Mouse (Mus musculus): ENCODE measurements at regions not wholly inside any gene's neighbourhood (a gene's known extent, or its start where the extent isn't known, plus 50 kb on each side); places are given as distances from the start of the nearest gene placed in this dataset.

DNA sequence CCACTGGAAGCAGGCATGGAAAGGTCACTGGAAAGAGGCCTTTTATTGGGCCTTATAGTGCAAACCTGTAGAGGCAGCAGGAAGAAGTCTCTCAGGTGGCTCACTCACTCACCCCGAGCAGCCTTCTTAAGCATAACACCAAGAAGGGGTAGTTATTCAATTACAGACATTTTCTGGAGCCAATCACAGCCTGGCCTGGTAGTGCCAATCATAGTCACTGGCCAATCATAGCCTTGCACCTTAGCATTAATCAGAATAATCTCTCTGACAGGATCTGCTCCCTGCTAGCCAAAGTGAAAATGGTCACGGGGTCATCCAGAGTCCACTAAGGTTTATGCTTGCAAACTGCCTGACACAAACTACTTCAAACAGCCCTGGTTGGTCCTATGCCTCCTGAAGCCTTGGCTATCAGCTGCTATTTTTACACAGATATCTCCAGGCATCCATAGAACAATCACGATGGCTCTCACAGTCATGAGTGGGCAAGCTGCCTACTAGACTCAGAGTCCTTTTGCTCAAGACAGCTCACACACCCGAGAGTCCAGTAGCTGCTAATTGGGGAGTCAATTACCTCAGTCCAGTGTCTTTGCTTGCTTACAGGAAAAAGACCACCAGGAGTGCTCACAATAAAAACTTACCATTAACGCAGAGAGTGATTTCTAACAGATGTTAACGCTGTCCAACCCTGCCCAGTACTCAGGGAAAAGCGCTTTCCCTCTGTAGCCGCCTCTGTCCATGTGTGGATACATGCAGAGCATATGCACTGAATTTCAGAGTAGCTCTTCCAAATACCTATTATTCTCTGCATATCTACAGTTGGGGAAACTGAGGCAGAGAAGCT lies 234.1 kb downstream of the Rybp start:
- no peak for ATAC-seq (ENCODE audit: low FRiP score)
- WGBS, result 69% methylated on average over 8 of the region's 8 CpGs
- H3K36me3 ChIP-seq, result no peaks in the 10 kb centered on the region

GRCm38 (mm10) chr6:100052406-100052805 lies 234.9 kb downstream of the Rybp start:
- H3K27me3 ChIP-seq, result peaks cover 86% of the 10 kb centered on the region

More for the DNA sequence above, 234.1 kb downstream of the Rybp start:
- Histone ChIP-seq H3K4me1 (peaks cover 6% of the 10 kb centered on the region; the same call in 1 of the 2 replicates), H3K9me3 (replicated peaks) (no peaks in the 10 kb centered on the region), H3K27ac (no peak overlapping the region), H3K27me3 (peaks cover 78% of the 10 kb centered on the region), H3K4me2 (replicated peaks) (no peak overlapping the region), H3K9ac (no peak overlapping the region), H3K4me3 (no peak overlapping the region)

GRCm38 (mm10) chr6:100049036-100049435 lies 238.2 kb downstream of the Rybp start:
- no peak for ATAC-seq (ENCODE audit: low FRiP score)
- Histone ChIP-seq H3K4me2 (replicated peaks) (no peak overlapping the region), H3K27ac (no peak overlapping the region), H3K27me3 (peaks cover 82% of the 10 kb centered on the region), H3K4me3 (no peak overlapping the region), H3K9ac (no peak overlapping the region), H3K36me3 (no peaks in the 10 kb centered on the region), H3K9me3 (replicated peaks) (no peaks in the 10 kb centered on the region), H3K4me1 (peaks cover 20% of the 10 kb centered on the region)
- WGBS, result 91% methylated on average over 3 of the region's 3 CpGs

More at GRCm38 (mm10) chr6:100052406-100052805, 234.9 kb downstream of the Rybp start:
- 88% methylated on average over 4 of the region's 4 CpGs for WGBS
- no peak overlapping the region for H3K4me3 ChIP-seq
- no peaks in the 10 kb centered on the region for H3K36me3 ChIP-seq
- no peak overlapping the region for H3K4me2 ChIP-seq (replicated peaks)
- H3K9ac ChIP-seq, result no peak overlapping the region
- H3K4me1 ChIP-seq, result peaks cover 6% of the 10 kb centered on the region; the same call in 1 of the 2 replicates
- no peaks in the 10 kb centered on the region for H3K9me3 ChIP-seq (replicated peaks)
- no peak overlapping the region for H3K27ac ChIP-seq
- ATAC-seq (ENCODE audit: low FRiP score), result no peak

DNA sequence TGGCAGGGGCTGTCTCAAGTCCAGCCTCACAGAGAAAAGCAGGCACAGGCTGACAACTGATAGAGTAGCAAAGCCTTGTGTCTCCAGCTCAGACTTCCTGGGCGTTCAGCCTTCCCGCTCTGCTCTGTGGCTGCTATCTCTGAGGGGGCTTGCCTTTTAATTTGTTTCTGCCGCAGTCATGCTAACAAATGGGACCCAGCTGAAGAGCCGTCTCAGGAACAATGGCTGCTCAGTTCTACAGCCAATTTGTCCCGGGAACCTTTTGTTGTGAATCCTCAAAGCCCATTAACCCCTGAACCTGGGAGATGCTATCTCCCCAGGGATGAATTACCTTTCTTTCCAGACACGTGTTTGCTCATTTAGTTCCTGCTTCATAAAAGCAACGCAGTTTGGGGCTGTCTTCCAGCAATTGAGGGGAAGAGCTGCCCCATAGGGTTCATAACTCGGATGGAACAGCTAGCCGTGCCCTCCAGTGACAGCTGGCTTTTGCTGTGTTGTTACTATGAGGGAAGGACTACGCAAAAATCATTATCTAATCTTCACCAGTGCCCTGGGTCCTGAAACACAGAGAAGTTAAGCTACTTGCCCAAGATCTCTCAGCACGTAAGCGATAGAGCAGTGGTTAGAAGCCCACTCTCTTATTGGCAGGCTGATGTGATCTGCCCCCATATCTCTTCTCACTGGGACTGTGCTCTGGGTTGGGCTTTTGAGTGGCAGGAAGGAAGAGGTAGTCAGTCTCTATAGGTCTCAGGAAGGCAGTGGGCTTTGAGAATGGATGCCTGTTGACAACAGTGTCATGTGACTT lies 240.9 kb downstream of the Rybp start:
- Histone ChIP-seq H3K9ac (no peak overlapping the region; the same call in 1 of the 2 replicates), H3K36me3 (no peaks in the 10 kb centered on the region), H3K27ac (0 out of 2 replicates have a peak overlapping the region, but pooled peaks have one; percentile 17), H3K9me3 (replicated peaks) (no peaks in the 10 kb centered on the region), H3K4me3 (no peak overlapping the region), H3K27me3 (peaks cover 82% of the 10 kb centered on the region), H3K4me1 (peaks cover 13% of the 10 kb centered on the region), H3K4me2 (replicated peaks) (peak overlapping the region; percentile 15; the same call in 1 of the 2 replicates)
- 17% methylated on average over 12 of the region's 12 CpGs for WGBS
- peak; percentile 76 for ATAC-seq (ENCODE audit: low FRiP score)

DNA sequence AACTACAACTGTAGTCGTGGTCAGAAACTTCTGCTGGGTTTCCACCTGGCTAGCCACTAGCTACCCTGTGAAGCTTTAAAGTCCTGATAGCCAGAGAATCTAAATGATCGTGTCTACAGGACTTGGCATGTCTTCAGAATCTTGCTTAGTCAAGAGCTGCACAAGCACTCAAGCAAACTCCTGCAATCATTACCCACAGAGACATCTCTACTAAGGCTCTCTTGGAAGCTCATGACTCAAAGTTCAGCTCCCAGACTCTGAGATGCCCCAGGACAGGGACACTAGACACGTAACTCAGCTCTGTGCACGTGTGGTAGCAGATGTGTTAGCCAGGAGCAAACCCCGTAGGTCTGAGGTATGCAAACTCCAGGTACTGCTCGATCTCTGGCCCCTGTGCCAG lies 242.2 kb downstream of the Rybp start:
- Histone ChIP-seq H3K4me1 (peaks cover 23% of the 10 kb centered on the region), H3K27me3 (peaks cover 87% of the 10 kb centered on the region), H3K9ac (no peak overlapping the region), H3K27ac (no peak overlapping the region), H3K36me3 (no peaks in the 10 kb centered on the region), H3K9me3 (replicated peaks) (no peaks in the 10 kb centered on the region), H3K4me3 (no peak overlapping the region), H3K4me2 (replicated peaks) (no peak overlapping the region)
- no peak for ATAC-seq (ENCODE audit: low FRiP score)
- WGBS, result 86% methylated on average over 6 of the region's 6 CpGs

GRCm38 (mm10) chr6:100041161-100041560 lies 246.1 kb downstream of the Rybp start:
- H3K4me2 ChIP-seq (replicated peaks), result no peak overlapping the region
- H3K4me3 ChIP-seq, result no peak overlapping the region
- 48% methylated on average over 5 of the region's 5 CpGs for WGBS
- H3K27ac ChIP-seq, result no peak overlapping the region
- H3K4me1 ChIP-seq, result peaks cover 17% of the 10 kb centered on the region
- H3K36me3 ChIP-seq, result no peaks in the 10 kb centered on the region
- no peak overlapping the region for H3K9ac ChIP-seq
- H3K9me3 ChIP-seq (replicated peaks), result no peaks in the 10 kb centered on the region
- peaks cover 79% of the 10 kb centered on the region for H3K27me3 ChIP-seq
- ATAC-seq (ENCODE audit: low FRiP score), result no peak

DNA sequence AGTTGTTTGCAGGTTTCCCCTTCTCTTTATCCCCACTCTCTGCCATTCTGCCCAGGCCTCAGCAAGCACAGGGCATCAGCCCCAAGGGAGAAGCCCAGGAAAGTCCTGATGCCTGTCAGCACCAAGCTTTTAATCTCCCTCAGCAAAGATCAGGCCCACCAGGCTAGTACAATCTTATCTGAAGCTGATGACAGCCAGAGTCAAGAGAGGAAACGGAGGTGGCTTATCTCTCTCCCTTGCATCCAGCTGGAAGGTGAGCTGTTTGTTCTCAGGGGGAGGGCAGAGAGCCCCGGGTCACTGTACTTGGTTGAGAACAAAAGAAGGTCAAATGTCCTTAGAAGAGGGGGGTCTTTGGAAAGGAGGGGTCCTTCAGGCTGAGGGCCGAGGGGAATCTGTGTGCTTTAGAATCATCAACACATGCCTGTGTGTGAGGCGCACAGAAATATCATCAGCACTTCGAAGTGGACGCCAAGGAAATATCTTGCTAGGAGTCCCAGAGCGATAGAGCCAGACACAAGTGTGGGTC lies 246.8 kb downstream of the Rybp start:
- Histone ChIP-seq H3K4me2 (replicated peaks) (no peak overlapping the region), H3K9ac (no peak overlapping the region), H3K4me3 (no peak overlapping the region), H3K36me3 (no peaks in the 10 kb centered on the region), H3K4me1 (peaks cover 10% of the 10 kb centered on the region), H3K9me3 (replicated peaks) (no peaks in the 10 kb centered on the region), H3K27ac (no peak overlapping the region), H3K27me3 (peaks cover 81% of the 10 kb centered on the region)
- no peak for ATAC-seq (ENCODE audit: low FRiP score)
- 47% methylated on average over 7 of the region's 7 CpGs for WGBS

DNA sequence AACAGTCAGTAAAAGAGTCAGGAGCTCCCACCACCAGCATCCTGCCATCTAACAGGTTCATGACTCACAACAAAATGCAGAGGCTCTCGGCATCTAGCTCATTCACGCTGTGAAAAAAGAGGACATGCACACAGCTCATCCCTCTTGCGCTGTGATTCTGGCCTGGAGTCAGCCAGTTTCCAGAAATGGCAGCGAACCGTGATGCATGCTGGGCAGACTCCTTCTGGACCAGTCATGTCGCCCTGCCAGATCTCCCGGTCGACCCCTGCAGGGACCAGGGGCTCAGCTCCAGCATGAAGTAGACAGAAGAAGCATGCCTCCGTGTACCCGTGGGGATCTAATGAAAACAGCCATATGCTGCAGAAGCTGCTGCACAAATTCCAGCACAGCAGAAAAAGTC lies 254.6 kb downstream of the Rybp start:
- H3K36me3 ChIP-seq, result no peaks in the 10 kb centered on the region
- H3K9ac ChIP-seq, result no peak overlapping the region
- 70% methylated on average over 10 of the region's 10 CpGs for WGBS
- no peak for ATAC-seq (ENCODE audit: low FRiP score)
- no peak overlapping the region for H3K27ac ChIP-seq
- peaks cover 43% of the 10 kb centered on the region for H3K27me3 ChIP-seq
- peaks cover 11% of the 10 kb centered on the region for H3K4me1 ChIP-seq
- H3K4me3 ChIP-seq, result no peak overlapping the region
- no peak overlapping the region for H3K4me2 ChIP-seq (replicated peaks)
- H3K9me3 ChIP-seq (replicated peaks), result no peaks in the 10 kb centered on the region

DNA sequence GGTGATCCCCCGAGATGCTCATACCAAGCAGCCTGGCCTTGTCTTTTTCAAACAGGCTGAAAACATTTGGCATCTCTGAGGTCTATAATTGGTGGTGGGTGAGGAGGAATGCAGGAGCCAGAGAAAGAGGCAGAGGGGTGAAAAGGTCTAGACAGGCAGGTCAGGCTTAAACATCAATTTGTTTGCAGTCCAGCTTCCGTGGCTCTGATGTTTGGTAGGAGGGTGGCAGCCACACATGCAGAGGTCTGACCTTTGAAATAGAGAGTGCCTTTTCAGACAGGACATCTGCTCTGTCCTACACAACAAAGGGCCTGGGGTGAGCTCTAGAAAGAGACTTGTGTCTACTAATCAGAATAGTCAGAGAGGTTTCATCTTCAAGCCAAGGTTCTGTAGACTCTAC lies 256.8 kb downstream of the Rybp start:
- H3K9me3 ChIP-seq (replicated peaks), result no peaks in the 10 kb centered on the region
- no peak overlapping the region for H3K9ac ChIP-seq
- H3K4me1 ChIP-seq, result peaks cover 14% of the 10 kb centered on the region
- H3K36me3 ChIP-seq, result no peaks in the 10 kb centered on the region
- ATAC-seq (ENCODE audit: low FRiP score), result no peak
- H3K27me3 ChIP-seq, result peaks cover 30% of the 10 kb centered on the region
- WGBS, result 16% methylated on average over 2 of the region's 2 CpGs
- no peak overlapping the region for H3K27ac ChIP-seq
- no peak overlapping the region for H3K4me3 ChIP-seq
- H3K4me2 ChIP-seq (replicated peaks), result no peak overlapping the region

GRCm38 (mm10) chr6:100030010-100030409 lies 257.3 kb downstream of the Rybp start:
- peaks cover 18% of the 10 kb centered on the region for H3K4me1 ChIP-seq
- peaks cover 26% of the 10 kb centered on the region for H3K27me3 ChIP-seq
- no peak overlapping the region for H3K4me3 ChIP-seq
- no peak overlapping the region for H3K4me2 ChIP-seq (replicated peaks)
- H3K9me3 ChIP-seq (replicated peaks), result no peaks in the 10 kb centered on the region
- WGBS, result 30% methylated on average over 9 of the region's 9 CpGs
- no peak overlapping the region for H3K9ac ChIP-seq
- no peak overlapping the region; the same call in 1 of the 2 replicates for H3K27ac ChIP-seq
- peak; percentile 67 for ATAC-seq (ENCODE audit: low FRiP score)
- H3K36me3 ChIP-seq, result no peaks in the 10 kb centered on the region

DNA sequence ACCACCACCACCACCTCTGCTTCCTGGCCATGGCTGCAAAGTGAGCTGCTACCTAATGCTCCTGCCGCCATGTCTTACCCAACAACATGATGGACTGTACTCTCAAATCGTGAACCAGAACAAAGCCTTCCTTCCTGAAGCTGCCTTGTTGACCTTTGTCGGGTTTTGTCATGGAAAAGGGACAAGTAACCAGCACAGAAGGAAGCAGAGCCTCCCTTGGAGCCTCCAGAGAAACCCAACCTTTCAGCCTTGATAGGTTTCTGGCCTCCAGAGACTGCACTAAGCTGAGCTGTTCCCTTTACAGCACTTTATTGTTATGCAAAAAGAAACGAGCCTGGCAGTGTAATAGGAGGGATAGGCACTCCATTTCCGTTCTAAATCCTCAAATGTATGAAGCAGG lies 259.8 kb downstream of the Rybp start:
- Histone ChIP-seq H3K27me3 (peaks cover 12% of the 10 kb centered on the region), H3K4me1 (peaks cover 26% of the 10 kb centered on the region), H3K9ac (no peak overlapping the region), H3K4me3 (no peak overlapping the region), H3K27ac (no peak overlapping the region), H3K9me3 (replicated peaks) (no peaks in the 10 kb centered on the region), H3K36me3 (no peaks in the 10 kb centered on the region), H3K4me2 (replicated peaks) (no peak overlapping the region)
- WGBS, result 50% methylated on average over 5 of the region's 5 CpGs
- no peak for ATAC-seq (ENCODE audit: low FRiP score)

GRCm38 (mm10) chr6:100025531-100025951 lies 261.7 kb downstream of the Rybp start:
- WGBS, result 51% methylated on average over 5 of the region's 5 CpGs
- Histone ChIP-seq H3K9me3 (replicated peaks) (no peaks in the 10 kb centered on the region), H3K27ac (no peak overlapping the region), H3K4me1 (peaks cover 25% of the 10 kb centered on the region), H3K4me2 (replicated peaks) (no peak overlapping the region), H3K27me3 (peaks cover 12% of the 10 kb centered on the region; the same call in 1 of the 2 replicates), H3K36me3 (no peaks in the 10 kb centered on the region), H3K9ac (no peak overlapping the region), H3K4me3 (no peak overlapping the region)
- no peak for ATAC-seq (ENCODE audit: low FRiP score)

All from hindbrain, embryonic 12.5 days (tissue).